Mouse (Mus musculus): Measurements from ENCODE around the gene Mthfs.

The Mthfs gene

DNA sequence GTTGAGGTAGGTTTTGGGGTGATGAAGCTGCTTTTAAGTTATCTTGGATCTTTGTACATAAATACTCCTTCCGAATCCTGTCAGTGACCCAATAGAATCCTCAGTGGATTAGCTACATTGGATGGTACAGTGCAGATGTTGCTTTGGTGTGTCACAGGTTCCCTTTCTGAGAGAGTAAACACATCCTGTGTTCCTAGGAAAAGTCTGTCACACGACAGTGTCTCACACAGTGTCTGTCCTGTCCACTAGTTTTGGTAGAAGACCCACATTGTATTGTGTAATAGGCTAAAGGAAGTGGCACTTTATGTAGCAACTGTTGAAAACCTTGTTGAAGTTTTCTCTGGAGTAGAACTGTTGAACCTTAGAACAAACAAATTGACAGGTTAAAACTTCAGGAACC is 42.9 kb downstream of the Mthfs start:
- DNase-seq: peak; percentile 24

- peak; percentile 13 for DNase-seq
Observed at GRCm38 (mm10) chr9:89256556-89257335, 46.3 kb downstream of the Mthfs start.

- no peak for DNase-seq
Observed at GRCm38 (mm10) chr9:89263968-89264367, 53.5 kb downstream of the Mthfs start.

GRCm38 (mm10) chr9:89264571-89264970 is 54.1 kb downstream of the Mthfs start:
- no peak for DNase-seq

GRCm38 (mm10) chr9:89267093-89267492 is 56.6 kb downstream of the Mthfs start:
- DNase-seq: peak; percentile 11

DNA sequence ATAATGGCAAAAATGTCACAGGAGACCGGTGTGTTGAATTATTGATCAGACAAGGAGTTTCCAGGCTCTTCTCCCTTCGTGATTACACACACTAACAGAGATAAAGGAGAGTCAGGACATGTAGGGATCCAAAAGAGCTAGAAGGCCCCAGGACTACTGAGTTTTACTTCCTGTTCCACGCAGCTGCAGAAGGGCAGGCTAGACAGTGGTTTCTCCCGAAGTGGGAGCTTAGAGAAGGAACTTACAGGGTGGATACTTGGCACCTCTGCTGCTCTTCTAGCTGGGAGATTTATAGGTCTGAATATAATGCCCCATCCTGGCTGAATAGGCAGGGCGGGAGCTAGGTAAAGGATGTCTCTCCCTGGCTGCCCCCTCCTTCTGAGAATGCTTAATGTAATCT is 57.1 kb downstream of the Mthfs start:
- DNase-seq: peak; percentile 13

GRCm38 (mm10) chr9:89270376-89270775 is 59.9 kb downstream of the Mthfs start:
- DNase-seq: no peak

DNA sequence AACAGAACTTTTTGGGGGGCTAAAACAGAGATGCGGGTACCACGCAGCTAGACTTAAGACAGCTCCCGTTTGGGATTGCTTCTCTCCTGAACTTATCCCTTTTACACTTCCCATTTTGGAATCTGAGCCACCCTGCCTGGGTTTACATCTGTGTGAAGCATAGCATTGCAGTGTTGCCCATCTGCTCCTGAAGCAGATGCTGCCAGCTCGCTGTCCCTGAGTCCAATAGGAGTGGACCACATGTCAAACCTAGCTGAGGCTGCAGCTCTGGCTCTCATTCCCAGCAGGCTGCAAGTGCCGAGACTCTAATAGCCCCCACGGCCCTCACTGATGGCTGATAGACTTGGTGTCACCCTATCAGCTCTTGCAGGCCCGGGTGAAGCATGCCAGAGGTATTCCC is 63.3 kb downstream of the Mthfs start:
- DNase-seq: no peak

DNA sequence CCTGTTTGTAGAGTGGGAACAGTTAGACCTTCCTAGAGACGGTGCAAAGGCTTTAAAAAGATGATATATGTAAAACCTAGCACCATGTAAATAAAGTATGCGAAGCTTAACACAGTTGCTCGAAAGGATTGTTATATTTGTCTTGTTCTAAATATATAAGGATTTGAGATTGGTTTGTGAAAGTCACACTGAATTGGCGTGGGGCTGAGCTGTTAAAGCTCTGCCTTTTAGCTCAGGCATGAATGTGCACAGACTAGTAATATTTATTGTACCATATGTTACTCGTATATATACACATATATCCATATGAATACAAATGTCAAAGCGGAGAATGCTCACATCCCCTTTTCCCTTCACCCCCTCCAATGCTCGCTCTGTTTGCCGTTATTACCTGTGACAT is 67.7 kb downstream of the Mthfs start:
- no peak for DNase-seq

DNA sequence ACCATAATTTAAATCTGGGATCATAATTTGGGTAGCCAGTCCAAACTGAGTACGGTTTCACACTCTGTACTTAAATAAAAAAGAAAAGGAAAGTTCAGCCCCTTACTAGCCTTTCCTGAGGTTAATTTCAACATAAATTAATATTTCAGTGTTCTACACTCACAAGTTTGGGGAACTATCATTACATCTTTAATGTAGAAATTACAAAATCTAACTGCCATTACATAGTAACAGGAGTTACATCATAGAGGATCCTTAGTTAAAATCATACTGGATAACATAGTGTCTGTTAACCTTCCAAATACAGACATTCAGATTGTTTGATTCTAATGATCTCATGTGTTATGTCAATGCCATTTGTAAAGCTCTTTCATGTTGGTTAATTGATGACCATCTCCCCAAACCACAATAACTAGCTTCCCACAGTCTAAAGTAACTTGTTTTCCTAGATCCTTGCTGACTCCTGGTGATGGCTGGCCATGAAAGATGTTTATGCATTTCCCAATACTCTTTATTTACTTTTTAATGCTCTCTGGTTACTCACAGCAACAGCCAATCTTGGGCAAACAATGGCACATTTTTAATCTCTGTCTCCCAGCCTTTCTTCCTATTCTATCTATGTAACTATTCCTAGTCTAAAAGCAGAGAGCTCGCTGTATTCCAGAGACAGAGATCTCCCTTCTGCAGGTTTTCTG is 72.0 kb downstream of the Mthfs start:
- no peak for DNase-seq

DNA sequence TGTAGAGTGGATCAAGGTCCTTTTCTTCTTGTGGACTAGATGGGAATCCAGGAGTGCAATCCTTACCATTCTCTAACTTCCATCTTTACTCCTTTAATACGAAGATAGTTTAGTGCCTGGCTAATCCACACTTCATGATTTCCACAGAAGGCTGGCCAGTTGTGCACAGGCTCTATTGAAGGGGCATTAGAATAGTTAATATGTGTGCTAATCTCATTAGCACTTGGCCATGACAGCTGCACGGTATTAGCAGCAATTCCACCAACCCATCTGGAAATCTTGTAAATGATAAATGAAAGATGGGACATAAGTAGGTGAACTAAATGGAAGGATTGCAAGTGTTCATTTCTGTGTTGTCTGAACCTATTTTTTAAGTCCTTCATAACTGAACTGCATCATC is 77.6 kb downstream of the Mthfs start:
- DNase-seq: no peak

- DNase-seq: no peak
Observed at GRCm38 (mm10) chr9:89293364-89293763, 82.9 kb downstream of the Mthfs start.

DNA sequence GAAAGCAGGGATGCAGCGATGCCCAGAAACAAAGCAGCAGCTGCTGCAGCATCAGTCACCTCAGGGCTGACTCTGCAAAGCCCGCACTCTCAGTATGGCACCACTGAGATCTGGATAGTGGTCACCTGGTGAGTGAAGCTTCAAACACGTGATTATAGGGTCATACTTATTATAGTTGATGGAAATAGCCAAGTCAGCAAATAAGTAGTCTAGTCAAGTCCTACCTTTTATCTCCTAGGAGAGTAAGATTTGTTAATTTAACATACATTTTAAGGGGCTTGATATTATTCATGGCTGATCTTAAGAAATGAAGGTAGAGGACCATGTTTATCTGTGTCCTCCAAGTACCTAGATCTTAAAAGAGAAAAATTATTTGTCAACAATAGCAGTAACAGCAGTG is 83.6 kb downstream of the Mthfs start:
- no peak for DNase-seq

GRCm38 (mm10) chr9:89305637-89306036 is 95.2 kb downstream of the Mthfs start:
- DNase-seq: no peak

- no peak for DNase-seq
Observed at GRCm38 (mm10) chr9:89308357-89309194, 98.1 kb downstream of the Mthfs start.

- no peak for DNase-seq
Observed at GRCm38 (mm10) chr9:89309195-89309535, 98.7 kb downstream of the Mthfs start.

DNA sequence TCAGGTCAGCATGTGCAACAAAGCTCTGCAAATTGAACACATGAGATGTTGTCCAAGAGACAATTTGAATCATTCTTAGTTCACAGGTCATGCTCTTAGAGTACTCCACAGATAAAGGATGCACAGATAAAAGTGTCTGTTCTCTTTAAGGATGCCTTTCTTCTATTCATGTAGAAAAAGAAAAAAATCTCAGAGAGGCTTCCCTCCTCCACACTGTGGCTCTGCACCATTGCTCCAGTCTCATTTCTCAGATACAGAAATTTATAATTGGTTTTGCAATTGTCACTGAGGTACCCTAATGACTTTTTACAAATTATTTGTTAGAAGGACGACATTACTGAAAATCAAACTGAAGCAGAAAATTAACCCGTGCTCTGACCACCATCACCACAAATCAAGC is 101.2 kb downstream of the Mthfs start:
- no peak for DNase-seq

GRCm38 (mm10) chr9:89373731-89374130 is 163.3 kb downstream of the Mthfs start:
- no peak for DNase-seq

DNA sequence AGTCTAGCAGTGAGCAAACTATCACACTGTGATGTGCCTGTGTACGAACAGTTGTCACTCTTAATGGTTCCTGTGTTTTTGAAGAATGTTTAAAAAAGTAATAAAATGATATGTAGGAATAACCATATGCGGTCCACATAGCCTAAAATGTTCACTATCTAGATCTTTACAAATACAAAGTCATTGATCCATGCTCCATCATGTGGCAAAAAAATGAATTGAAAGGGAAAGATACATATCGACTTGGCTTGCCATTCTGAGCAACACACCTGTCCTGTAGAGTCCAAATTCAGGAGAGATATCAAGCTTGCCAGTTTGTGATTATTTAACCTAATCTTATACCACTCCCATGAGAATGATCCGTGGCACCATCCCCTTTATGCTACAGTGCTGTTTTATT is 164.2 kb downstream of the Mthfs start:
- no peak for DNase-seq

DNA sequence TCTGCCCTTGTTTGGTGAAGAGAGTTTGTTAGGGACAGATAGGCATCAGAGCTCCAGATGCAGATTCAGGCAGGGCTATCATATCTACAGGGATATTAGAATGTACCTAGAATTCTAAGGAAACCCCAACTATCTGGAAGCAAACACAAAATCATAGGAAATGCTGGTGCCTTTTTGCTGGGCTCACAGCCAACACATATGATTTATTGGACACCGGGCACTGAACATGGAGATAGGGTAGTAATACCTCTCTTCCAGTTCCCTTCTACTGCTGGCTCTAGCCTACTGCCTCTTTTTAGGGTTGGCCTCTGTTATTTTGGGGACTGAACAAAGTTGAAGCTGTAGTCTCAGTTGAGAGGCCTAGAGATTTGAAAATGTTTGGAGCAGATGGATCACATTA is 192.6 kb downstream of the Mthfs start:
- DNase-seq: no peak
